Mouse (Mus musculus): ENCODE measurements around the gene Trim31. TPM values are rescaled to one million over a fixed set of nuclear protein-coding genes. Genes with fewer than 3 reads are reported as not detected.
"Not testable (repeated sequence)": the region's sequence is repeated elsewhere in the genome, so short reads cannot be mapped to it uniquely, and the experiment has no call there.

Gene Trim31
- polyA plus RNA-seq, 1 experiment, result not detected

DNA sequence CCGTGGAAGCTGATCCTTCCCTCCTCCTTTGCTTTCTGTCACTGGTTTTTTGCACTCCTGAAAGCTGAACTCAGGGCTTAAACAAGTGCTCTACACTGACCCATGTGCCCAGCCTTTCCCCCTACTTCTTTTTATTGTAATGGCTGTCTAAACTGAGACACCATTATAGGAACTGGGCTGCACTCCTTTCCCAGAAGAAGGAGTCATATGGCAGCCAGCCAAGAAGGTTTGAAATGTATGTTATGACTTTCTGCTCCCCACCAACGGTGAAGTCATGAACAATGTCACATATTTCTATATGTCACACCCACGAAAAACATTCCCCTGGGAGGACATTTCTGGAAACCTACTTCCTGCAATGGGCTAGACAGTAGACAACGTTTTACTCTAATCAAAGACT, 23.3 kb upstream of the Trim31 start:
- Histone ChIP-seq H3K4me3 (no peak overlapping the region), H3K36me3 (ENCODE audit: control insufficient read depth, insufficient read depth) (no peaks in the 10 kb centered on the region), H3K4me2 (ENCODE audit: low read depth) (no peak overlapping the region), H3ac (ENCODE audit: control insufficient read depth, insufficient read length) (no peak overlapping the region), H3K79me2 (ENCODE audit: control insufficient read depth, insufficient read depth) (no peaks in the 10 kb centered on the region), H3K27me3 (ENCODE audit: control insufficient read depth, insufficient read depth, insufficient read length) (peaks cover 4% of the 10 kb centered on the region)
- TF ChIP-seq MAX (IDR thresholded peaks at IDR 0.05; ENCODE audit: low read depth) (no peak), POLR2AphosphoS2 (IDR thresholded peaks at IDR 0.05; ENCODE audit: insufficient read length, low read depth) (no peak), SRF (IDR thresholded peaks at IDR 0.05; ENCODE audit: control insufficient read depth, insufficient read length, low read depth) (no peak), TCF3 (IDR thresholded peaks at IDR 0.05; ENCODE audit: insufficient read length, low read depth) (no peak), CEBPB (IDR thresholded peaks at IDR 0.05; ENCODE audit: insufficient read depth, poor library complexity, severe bottlenecking) (no peak), MYOG (IDR thresholded peaks at IDR 0.05; ENCODE audit: control insufficient read depth in 1 of 3, insufficient read depth in 1 of 3, insufficient read length in 2 of 3, low read depth in 2 of 3) (no peak), TCF12 (IDR thresholded peaks at IDR 0.05; ENCODE audit: insufficient read depth, poor library complexity, severe bottlenecking) (no peak)

DNA sequence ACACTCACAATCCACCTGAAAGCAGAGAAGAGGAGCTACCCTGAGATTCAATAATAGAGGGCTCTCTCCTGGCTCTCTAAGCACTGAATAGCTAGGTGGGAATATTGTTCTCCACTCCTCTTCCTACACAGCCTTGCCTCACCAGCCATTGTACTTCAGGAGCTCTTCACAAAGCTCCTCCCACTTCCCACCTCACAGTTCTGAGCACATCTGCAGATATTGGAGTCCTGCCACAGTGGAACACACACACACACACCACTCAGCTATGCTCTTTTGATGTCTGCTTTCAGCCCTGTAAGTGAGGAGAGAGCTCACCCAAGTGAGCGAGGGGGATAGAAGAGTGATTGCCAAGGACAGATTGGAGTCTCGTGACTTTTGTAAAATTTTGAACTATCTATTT, 14.6 kb upstream of the Trim31 start:
- Histone ChIP-seq H3K4me3 (no peak overlapping the region), H3K27me3 (ENCODE audit: control insufficient read depth, insufficient read depth, insufficient read length) (no peaks in the 10 kb centered on the region), H3K36me3 (ENCODE audit: control insufficient read depth, insufficient read depth) (no peaks in the 10 kb centered on the region), H3K79me2 (ENCODE audit: control insufficient read depth, insufficient read depth) (no peaks in the 10 kb centered on the region), H3ac (ENCODE audit: control insufficient read depth, insufficient read length) (no peak overlapping the region), H3K4me2 (ENCODE audit: low read depth) (no peak overlapping the region)
- TF ChIP-seq TCF12 (IDR thresholded peaks at IDR 0.05; ENCODE audit: insufficient read depth, poor library complexity, severe bottlenecking) (no peak), E2F4 (IDR thresholded peaks at IDR 0.05; ENCODE audit: insufficient read depth) (no peak), REST (IDR thresholded peaks at IDR 0.05; ENCODE audit: insufficient read depth, insufficient read length) (no peak), MAX (IDR thresholded peaks at IDR 0.05; ENCODE audit: low read depth) (no peak), CEBPB (IDR thresholded peaks at IDR 0.05; ENCODE audit: insufficient read depth, poor library complexity, severe bottlenecking) (no peak), USF1 (IDR thresholded peaks at IDR 0.05; ENCODE audit: low read depth) (no peak), POLR2A (IDR thresholded peaks at IDR 0.05; ENCODE audit: insufficient read length, low read depth) (no peak)

DNA sequence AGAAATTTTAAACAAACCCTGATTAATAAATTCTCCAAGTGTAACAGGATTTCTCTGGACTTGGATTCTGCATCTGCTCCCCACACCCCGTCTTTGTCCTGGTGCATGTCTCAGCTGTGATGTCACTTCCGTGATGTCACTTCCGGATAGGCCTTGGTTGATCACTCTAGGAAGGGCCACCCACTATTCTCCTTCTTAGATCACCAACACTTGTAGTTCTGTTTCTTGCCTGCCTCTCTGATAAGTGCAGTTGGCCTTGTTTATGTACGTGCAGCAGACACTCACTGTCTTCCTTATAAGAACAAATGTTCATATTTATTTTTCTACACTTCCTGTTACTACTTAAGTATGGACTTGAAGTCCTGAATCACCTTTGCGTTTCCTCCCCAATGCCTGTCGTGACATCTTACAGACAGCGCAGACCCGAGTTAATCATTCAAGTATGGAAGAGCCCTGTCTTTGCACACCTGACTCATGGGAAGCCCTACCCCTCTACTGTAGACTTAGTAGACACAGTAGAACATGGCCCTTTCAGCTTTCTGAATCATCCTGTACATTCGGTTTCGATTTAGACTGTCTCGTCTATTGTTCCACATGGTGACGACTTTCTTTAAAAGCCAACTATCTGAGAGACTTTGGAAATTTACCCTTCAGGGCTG, 12.7 kb upstream of the Trim31 start:
- H3K4me2 ChIP-seq (ENCODE audit: low read depth), result no peak overlapping the region
- no peaks in the 10 kb centered on the region for H3K36me3 ChIP-seq (ENCODE audit: control insufficient read depth, insufficient read depth)
- TF ChIP-seq CEBPB (IDR thresholded peaks at IDR 0.05; ENCODE audit: insufficient read depth, poor library complexity, severe bottlenecking), result no peak
- no peak for TF ChIP-seq MYOG (IDR thresholded peaks at IDR 0.05; ENCODE audit: control insufficient read depth in 1 of 3, insufficient read depth in 1 of 3, insufficient read length in 2 of 3, low read depth in 2 of 3)
- TF ChIP-seq E2F4 (IDR thresholded peaks at IDR 0.05; ENCODE audit: insufficient read depth), result no peak
- TF ChIP-seq TCF3 (IDR thresholded peaks at IDR 0.05; ENCODE audit: insufficient read length, low read depth), result no peak
- no peak for TF ChIP-seq POLR2AphosphoS2 (IDR thresholded peaks at IDR 0.05; ENCODE audit: insufficient read length, low read depth)
- no peak for TF ChIP-seq MYOD1 (IDR thresholded peaks at IDR 0.05; ENCODE audit: control insufficient read depth in 1 of 3, insufficient read length in 2 of 3, low read depth in 2 of 3)
- no peak for TF ChIP-seq REST (IDR thresholded peaks at IDR 0.05; ENCODE audit: insufficient read depth, insufficient read length)
- TF ChIP-seq POLR2A (IDR thresholded peaks at IDR 0.05; ENCODE audit: insufficient read length, low read depth), result no peak
- no peaks in the 10 kb centered on the region for H3K27me3 ChIP-seq (ENCODE audit: control insufficient read depth, insufficient read depth, insufficient read length)
- H3ac ChIP-seq (ENCODE audit: control insufficient read depth, insufficient read length), result no peak overlapping the region
- no peaks in the 10 kb centered on the region for H3K79me2 ChIP-seq (ENCODE audit: control insufficient read depth, insufficient read depth)
- H3K4me3 ChIP-seq, result no peak overlapping the region

DNA sequence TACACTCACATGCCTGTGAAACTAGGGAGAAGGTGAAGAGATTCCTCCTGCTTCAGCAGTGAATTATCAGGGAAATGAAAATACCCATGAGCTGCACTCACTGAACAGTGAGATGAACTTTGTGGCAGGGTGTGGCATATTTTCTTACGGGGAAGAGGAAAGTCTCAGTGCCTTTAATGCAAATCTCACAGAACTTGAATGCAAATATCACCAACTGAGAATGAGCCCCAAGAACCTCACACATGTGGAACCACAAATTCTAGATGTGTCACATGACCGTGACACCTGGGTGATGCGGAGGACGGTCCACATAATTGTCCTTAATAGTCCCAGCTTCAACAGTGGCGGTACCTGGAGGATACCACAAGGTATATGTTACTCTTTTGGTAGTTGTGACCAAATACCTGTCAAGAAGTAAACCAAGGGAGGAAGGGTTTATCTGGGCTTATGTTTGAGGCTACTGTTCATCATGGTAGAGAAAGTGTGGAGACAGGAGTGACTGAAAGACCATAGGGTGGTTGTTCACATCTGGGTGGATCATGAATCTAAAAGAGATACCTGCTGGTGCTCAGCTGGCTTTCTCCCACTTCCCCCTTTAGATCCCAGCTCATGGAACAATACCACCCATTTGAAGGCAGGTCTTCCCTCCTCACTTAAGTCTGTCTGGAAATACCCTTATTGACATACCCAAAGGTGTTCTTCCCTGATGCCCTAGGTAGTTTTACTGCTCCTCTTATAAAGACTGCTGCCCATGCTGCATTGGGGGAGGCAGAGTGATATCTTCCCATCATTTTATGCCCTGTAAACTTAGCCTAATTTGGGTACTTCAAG, 7.6 kb upstream of the Trim31 start, which contains the start of gene Trim40:
TSS of gene Trim40 (minus strand) at position 51 of the 831 bp plus-strand sequence.
- Histone ChIP-seq H3K4me2 (ENCODE audit: low read depth) (no peak within 1 kb of the TSS), H3K27me3 (ENCODE audit: control insufficient read depth, insufficient read depth, insufficient read length) (no peaks in the 10 kb centered on the region), H3K4me3 (no peak within 1 kb of the TSS), H3K79me2 (ENCODE audit: control insufficient read depth, insufficient read depth) (no peaks in the 10 kb centered on the region), H3ac (ENCODE audit: control insufficient read depth, insufficient read length) (no peak within 1 kb of the TSS), H3K36me3 (ENCODE audit: control insufficient read depth, insufficient read depth) (no peaks in the 10 kb centered on the region)
- TF ChIP-seq MYOG (IDR thresholded peaks at IDR 0.05; ENCODE audit: control insufficient read depth in 1 of 3, insufficient read depth in 1 of 3, insufficient read length in 2 of 3, low read depth in 2 of 3) (no peak), SRF (IDR thresholded peaks at IDR 0.05; ENCODE audit: control insufficient read depth, insufficient read length, low read depth) (no peak), E2F4 (IDR thresholded peaks at IDR 0.05; ENCODE audit: insufficient read depth) (no peak), REST (IDR thresholded peaks at IDR 0.05; ENCODE audit: insufficient read depth, insufficient read length) (no peak), MYOD1 (IDR thresholded peaks at IDR 0.05; ENCODE audit: control insufficient read depth in 1 of 3, insufficient read length in 2 of 3, low read depth in 2 of 3) (no peak), TCF12 (IDR thresholded peaks at IDR 0.05; ENCODE audit: insufficient read depth, poor library complexity, severe bottlenecking) (no peak), CEBPB (IDR thresholded peaks at IDR 0.05; ENCODE audit: insufficient read depth, poor library complexity, severe bottlenecking) (no peak), POLR2A (IDR thresholded peaks at IDR 0.05; ENCODE audit: insufficient read length, low read depth) (no peak), USF1 (IDR thresholded peaks at IDR 0.05; ENCODE audit: low read depth) (no peak), POLR2AphosphoS2 (IDR thresholded peaks at IDR 0.05; ENCODE audit: insufficient read length, low read depth) (no peak), TCF3 (IDR thresholded peaks at IDR 0.05; ENCODE audit: insufficient read length, low read depth) (no peak), MAX (IDR thresholded peaks at IDR 0.05; ENCODE audit: low read depth) (no peak)

DNA sequence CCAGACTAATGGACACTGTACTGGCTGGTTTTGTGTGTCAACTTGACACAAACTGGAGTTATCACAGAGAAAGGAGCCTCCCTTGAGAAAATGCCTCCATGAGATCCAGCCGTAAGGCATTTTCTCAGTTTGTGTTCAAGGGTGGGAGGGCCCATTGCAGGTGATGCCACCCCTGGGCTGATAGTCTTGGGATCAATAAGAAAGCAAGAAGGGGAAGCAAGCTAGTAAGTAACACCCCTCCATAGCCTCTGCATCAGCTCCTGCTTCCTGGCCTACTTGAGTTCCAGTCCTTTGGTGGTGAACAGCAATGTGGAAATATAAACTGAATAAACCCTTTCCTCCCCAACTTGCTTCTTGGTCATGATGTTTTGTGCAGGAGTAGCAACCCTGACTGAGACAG, 6.4 kb upstream of the Trim31 start:
- H3K79me2 ChIP-seq (ENCODE audit: control insufficient read depth, insufficient read depth); H3ac ChIP-seq (ENCODE audit: control insufficient read depth, insufficient read length); H3K27me3 ChIP-seq (ENCODE audit: control insufficient read depth, insufficient read depth, insufficient read length); H3K4me3 ChIP-seq; H3K4me2 ChIP-seq (ENCODE audit: low read depth); H3K36me3 ChIP-seq (ENCODE audit: control insufficient read depth, insufficient read depth): not testable (repeated sequence)

All from myocyte (in vitro differentiated cells).